Mouse (Mus musculus): ENCODE measurements around the gene Susd3. TPM values are rescaled to one million over a fixed set of nuclear protein-coding genes. Genes with fewer than 3 reads are reported as not detected.

Gene Susd3
- polyA plus RNA-seq (2014; fragmentation: Illumina TruSeq; extraction: RNeasy Lipid Tissue Mini Kit (QIAGEN cat#74804); ENCODE audit: low replicate concordance) = not detected

DNA sequence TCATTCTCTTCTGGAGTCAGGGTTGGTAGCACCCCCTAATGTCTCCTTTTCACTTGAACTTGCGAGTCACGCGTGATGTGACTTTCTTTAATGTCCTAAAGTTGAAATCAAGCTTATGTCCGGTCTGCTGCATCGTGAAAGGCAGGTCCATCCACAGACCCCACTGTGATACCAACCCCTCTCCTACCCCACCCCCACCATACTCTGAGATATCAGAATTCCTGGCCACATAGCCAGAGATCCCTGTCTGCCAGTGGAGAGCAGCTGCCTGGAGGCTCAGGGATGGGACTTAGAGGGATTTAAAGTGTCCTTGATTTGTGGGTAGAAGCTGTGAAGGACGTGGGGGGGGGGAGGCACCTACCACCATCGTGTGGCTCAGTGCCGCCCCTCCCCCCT lies at the start of gene Susd3:
TSS of gene Susd3 (minus strand) at position 240 of the 396 bp plus-strand sequence.

DNA sequence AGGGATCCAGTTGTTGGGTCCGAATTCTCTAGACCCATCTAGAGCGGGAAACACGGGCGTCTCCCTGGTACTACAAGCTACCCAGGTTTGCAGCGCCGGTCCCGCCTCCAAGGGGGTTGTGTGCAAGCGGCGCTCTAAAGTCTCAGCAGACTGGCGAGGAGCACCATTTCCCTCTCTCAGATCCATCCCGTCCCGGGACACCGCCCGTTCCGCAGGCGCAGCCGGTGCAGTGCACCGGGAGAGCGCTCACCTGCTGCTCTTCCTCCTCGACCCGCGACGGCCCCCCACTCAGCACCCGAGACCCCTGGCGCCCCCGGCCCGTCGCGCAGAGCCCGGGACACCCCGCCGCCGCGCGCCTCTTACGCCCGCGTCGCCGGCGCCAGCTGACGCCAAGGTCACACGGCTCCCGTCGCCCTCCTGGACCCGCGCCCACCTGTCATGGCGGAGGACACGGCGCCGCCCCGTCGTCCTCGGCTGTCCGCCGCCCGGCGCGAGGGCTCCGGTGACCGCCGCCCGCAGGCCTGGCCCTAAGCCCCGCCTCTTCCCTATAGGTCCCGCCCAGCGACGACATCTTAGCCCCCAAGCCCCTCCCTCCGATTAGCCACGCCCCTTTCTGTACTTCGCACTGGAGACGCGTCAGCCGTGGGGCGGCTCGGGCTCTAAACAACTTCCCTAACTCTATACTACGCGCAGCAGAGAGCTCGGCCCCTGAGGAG lies 32.8 kb downstream of the Susd3 start, which contains the start of gene Card19:
TSS of gene Card19 (minus strand) at position 534 of the 716 bp plus-strand sequence.

DNA sequence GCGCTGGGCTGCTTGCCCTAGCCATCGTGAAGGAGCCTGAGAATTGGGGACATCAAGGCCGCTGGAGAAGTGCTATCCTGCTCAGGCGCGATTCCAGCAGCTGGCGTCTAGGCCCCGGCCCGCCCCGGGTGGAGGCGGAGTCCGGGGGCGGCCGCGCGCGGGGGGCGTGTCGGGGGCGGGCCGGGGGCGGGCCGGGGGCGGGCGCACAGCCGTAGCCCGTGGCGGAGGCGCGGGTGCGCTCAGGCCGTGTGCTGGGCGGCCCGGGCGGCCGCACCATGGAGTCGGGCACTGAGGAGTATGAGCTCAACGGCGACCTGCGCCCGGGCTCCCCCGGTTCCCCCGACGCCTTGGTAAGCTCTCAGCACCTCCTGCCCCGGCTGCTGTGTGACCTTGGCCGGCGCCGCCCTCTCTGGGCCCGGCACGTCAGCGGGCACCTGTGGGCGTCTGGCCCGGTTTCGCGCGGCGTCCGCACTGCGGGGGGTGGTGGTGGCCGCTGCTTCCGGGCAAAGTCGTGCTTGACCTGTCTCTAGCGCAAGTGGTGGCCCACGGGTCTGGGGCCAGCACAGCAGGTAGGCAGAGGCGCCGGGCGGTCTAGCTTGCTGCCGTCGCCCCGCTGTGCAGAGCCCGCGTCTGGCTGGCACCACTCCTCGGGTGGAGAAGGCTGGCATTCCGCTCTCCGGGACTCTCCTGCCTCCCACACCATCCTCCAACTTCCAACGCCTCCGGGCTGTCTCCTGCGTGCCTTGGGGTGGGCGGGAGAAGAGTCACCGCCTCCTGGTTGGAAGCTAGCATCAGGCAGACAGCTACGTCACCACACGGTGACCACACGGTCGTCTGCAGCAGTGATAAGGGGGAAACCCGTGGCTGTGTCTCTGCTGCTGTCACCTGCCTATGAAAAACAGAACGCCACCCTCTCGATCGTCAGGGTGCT lies 61.0 kb downstream of the Susd3 start, which contains the start of gene Ninj1:
TSS of gene Ninj1 (plus strand) at position 198 of the 931 bp plus-strand sequence.

Other genes starting within 250 kb of the Susd3 start
- 0.78 TPM for gene Wnk2, start 100.7 kb downstream of the Susd3 start, polyA plus RNA-seq (2014; fragmentation: Illumina TruSeq; extraction: RNeasy Lipid Tissue Mini Kit (QIAGEN cat#74804); ENCODE audit: low replicate concordance)
- not detected for gene Ninj1, start 61.2 kb downstream of the Susd3 start, polyA plus RNA-seq (2014; fragmentation: Illumina TruSeq; extraction: RNeasy Lipid Tissue Mini Kit (QIAGEN cat#74804); ENCODE audit: low replicate concordance)
- 0.59 TPM for gene Card19, start 32.7 kb downstream of the Susd3 start, polyA plus RNA-seq (2014; fragmentation: Illumina TruSeq; extraction: RNeasy Lipid Tissue Mini Kit (QIAGEN cat#74804); ENCODE audit: low replicate concordance)
- gene Fgd3, start 71.6 kb upstream of the Susd3 start, polyA plus RNA-seq (2014; fragmentation: Illumina TruSeq; extraction: RNeasy Lipid Tissue Mini Kit (QIAGEN cat#74804); ENCODE audit: low replicate concordance) = 0.45 TPM
- gene Bicd2, start 92.9 kb upstream of the Susd3 start, polyA plus RNA-seq (2014; fragmentation: Illumina TruSeq; extraction: RNeasy Lipid Tissue Mini Kit (QIAGEN cat#74804); ENCODE audit: low replicate concordance) = 12.1 TPM
- 7.2 TPM for gene Ippk, start 172.5 kb upstream of the Susd3 start, polyA plus RNA-seq (2014; fragmentation: Illumina TruSeq; extraction: RNeasy Lipid Tissue Mini Kit (QIAGEN cat#74804); ENCODE audit: low replicate concordance)
- 0.67 TPM for gene Tes3-ps, start 244.6 kb upstream of the Susd3 start, polyA plus RNA-seq (2014; fragmentation: Illumina TruSeq; extraction: RNeasy Lipid Tissue Mini Kit (QIAGEN cat#74804); ENCODE audit: low replicate concordance)

Data from small intestine, adult 10 weeks (tissue).